Mouse (Mus musculus): Measurements from ENCODE around the gene Enah.

Enah gene

DNA sequence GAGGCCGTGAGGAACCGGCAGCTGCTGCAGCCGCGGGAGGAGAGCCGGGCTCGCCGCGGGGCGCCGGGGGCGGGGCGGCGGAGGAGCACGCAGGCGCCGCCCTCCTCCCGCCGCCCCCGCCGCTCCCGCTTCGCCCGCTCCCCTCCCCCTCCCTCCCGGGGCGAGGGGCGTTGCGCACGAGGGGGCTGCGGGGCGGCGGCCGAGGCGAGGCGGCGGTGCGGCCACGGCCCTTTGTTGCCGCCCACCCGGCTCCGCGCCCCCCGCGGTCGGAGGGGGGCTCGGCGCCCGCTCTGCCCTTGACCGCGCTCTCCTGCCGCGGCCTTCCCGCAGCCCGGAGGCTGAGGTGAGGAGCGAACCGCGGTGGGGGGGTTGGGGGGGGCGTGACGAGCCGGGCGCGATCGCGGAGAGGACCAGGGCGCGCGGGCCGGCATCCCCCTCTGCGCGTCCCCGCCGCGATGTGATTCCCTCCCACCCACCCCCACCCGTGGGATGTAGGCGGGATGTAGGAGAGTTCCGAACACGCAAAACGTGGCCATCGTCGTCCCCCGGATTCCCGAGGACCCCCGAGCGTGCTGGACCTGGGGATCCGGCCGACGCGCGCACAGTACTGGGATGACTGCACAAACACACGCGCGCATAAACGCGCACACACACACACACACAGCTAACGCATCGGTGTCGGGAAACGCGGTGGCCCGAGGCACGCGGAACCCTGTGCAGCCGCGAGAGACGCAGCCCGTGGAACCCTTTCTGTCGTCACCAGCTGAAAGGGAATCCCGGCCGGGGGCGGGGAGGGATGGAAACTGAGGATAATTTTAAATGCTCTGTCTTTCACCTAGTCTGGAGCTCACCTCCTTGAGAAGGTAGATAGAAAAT lies at the start of gene Enah:
Gene Enah (minus strand): TSS at position 65 of the 876 bp plus-strand sequence.
- peak; percentile 40 for DNase-seq (ENCODE audit: low read depth, low spot score)

- no peak for DNase-seq (ENCODE audit: low read depth, low spot score)
Measured at GRCm38 (mm10) chr1:182068136-182068535, 48.3 kb upstream of the Enah start.

- DNase-seq (ENCODE audit: low read depth, low spot score) = no peak
Measured at GRCm38 (mm10) chr1:182066527-182067465, 47.0 kb upstream of the Enah start.

GRCm38 (mm10) chr1:182063716-182064115 lies 43.9 kb upstream of the Enah start:
- no peak for DNase-seq (ENCODE audit: low read depth, low spot score)

GRCm38 (mm10) chr1:182062801-182063200 lies 43.0 kb upstream of the Enah start:
- DNase-seq (ENCODE audit: low read depth, low spot score) = no peak

- no peak for DNase-seq (ENCODE audit: low read depth, low spot score)
Measured at GRCm38 (mm10) chr1:182061203-182061602, 41.4 kb upstream of the Enah start.

- no peak for DNase-seq (ENCODE audit: low read depth, low spot score)
Measured at GRCm38 (mm10) chr1:182059806-182060205, 40.0 kb upstream of the Enah start.

- no peak for DNase-seq (ENCODE audit: low read depth, low spot score)
Measured at GRCm38 (mm10) chr1:182057998-182058397, 38.2 kb upstream of the Enah start.

DNA sequence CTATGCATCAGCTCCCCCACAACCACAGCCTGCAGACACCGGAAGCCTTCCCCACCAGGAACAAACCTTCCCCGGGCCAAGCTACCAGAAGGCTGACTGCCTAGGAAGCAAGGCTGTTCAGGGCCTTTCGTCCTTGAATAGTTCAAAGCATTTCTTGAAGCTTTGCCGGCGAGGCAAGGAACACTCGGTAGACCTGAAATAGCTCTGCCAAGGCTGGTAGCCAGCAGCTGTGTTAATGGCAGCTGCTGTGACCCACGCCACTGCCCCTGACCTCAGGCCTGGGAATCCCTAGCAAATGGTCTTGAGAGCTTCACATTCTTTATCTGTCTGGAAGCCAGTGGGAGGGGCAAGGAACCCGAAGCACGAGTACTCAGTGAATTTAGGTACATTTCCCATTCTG lies 35.3 kb upstream of the Enah start:
- DNase-seq (ENCODE audit: low read depth, low spot score) = no peak

DNA sequence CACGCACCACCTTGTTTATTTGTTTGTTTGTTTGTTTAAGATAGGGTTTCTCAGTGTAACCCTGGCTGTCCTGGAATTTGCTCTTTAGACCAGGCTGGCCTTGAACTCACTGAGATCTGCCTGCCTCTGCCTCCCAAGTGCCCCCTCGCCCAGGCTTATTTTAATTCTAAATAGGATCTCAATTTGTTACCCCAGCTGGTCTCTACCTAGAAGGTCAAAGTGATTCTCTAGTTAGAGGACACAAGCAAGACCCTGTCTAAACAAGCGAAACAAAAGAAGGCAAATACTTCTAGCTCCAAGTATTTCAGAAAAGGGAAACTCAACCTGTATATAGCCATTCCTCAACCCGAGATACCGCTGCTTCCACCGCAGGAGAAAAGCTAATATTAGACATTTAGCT lies 34.9 kb upstream of the Enah start:
- no peak for DNase-seq (ENCODE audit: low read depth, low spot score)

DNA sequence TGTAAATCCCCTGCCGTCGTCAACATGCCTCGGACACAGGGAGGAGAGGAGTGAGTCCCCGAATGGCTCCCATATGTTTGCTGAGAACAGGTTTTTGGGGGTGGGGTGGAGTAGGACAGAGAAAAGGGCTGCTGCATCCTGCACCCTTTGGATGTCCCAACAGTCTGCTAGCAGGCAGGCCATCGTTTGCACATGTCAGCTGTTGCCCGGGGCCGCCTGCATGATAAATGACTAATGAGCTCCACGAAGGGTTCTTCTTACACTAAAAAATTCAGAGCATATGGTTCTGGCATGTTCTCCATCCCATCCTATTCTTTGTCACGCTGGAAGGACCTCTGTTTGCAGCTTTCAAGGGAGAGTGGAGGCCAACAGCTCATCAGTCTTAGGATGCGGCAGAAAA lies 33.2 kb upstream of the Enah start:
- DNase-seq (ENCODE audit: low read depth, low spot score) = no peak

- DNase-seq (ENCODE audit: low read depth, low spot score) = no peak
Measured at GRCm38 (mm10) chr1:182052385-182052784, 32.6 kb upstream of the Enah start.

- no peak for DNase-seq (ENCODE audit: low read depth, low spot score)
Measured at GRCm38 (mm10) chr1:182049813-182050212, 30.0 kb upstream of the Enah start.

- no peak for DNase-seq (ENCODE audit: low read depth, low spot score)
Measured at GRCm38 (mm10) chr1:182048101-182048500, 28.3 kb upstream of the Enah start.

GRCm38 (mm10) chr1:182047016-182047690 lies 27.4 kb upstream of the Enah start:
- no peak for DNase-seq (ENCODE audit: low read depth, low spot score)

DNA sequence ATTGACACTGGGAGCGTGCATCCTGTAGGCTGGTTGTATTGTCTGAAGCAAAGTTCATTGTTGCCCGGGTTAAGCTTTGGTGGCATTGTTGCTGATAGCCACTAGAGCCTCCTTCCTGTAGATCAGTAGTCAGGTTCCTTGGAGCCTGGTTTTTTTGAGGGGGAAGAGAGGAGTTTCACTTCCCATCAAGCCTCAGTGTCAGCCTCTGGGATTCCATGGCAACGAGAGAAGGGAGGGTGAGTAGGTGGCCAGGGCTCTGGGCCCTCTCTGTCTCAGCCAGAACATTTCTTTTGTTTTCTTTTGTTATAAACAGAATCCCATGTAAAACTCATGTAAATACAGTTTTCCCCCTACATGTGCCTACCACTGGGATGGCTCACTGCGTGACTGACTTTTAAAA lies 25.4 kb upstream of the Enah start:
- DNase-seq (ENCODE audit: low read depth, low spot score) = peak; percentile 35

- no peak for DNase-seq (ENCODE audit: low read depth, low spot score)
Measured at GRCm38 (mm10) chr1:182040538-182040937, 20.7 kb upstream of the Enah start.

DNA sequence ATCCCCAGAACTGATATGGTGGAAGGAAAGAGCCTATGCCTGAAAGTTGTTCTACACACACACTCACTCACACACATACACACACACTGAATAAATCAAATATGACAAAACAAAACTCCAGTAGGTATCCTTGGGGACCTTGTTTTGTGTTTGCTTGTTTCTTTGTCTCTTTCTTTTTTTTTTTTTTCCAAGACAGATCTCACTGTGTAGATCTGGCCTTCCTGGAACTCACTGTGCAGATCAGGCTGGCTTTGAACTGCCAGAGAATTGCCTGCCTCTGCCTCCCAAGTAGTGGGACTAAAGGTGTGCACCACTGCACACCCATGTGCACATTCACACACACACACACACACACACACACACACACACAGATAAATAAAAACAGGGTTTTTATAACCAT lies 12.0 kb upstream of the Enah start:
- no peak for DNase-seq (ENCODE audit: low read depth, low spot score)

GRCm38 (mm10) chr1:182031066-182031465 lies 11.3 kb upstream of the Enah start:
- no peak for DNase-seq (ENCODE audit: low read depth, low spot score)

GRCm38 (mm10) chr1:182029989-182030649 lies 10.3 kb upstream of the Enah start:
- no peak for DNase-seq (ENCODE audit: low read depth, low spot score)

Measured in telencephalon, adult 2 months (tissue).